Mouse (Mus musculus): ENCODE measurements around the gene Gm49510. TPM values are rescaled to one million over a fixed set of nuclear protein-coding genes. Genes with fewer than 3 reads are reported as not detected.

Gm49510 gene
- total and polyA plus RNA-seq, 3 experiments, result 1.4 to 8.2 TPM; not detected in 1

GRCm38 (mm10) chr15:78940325-78940724 lies 40.9 kb downstream of the Gm49510 start:
- H3K36me3 ChIP-seq (replicated peaks), result peaks cover 75% of the 10 kb centered on the region
- no peak for ATAC-seq (ENCODE audit: extremely low read depth, insufficient number of reproducible peaks, low FRiP score, poor library complexity, severe bottlenecking)

GRCm38 (mm10) chr15:78942663-78943062 lies 43.2 kb downstream of the Gm49510 start:
- DNase-seq (ENCODE audit: low spot score) (peak; percentile 68), ATAC-seq (ENCODE audit: extremely low read depth, insufficient number of reproducible peaks, low FRiP score, poor library complexity, severe bottlenecking) (peak; percentile 34; the same call in 1 of the 2 replicates)
- H3K4me1 ChIP-seq (ENCODE audit: insufficient read depth, low read depth, low read length), result peaks cover 18% of the 10 kb centered on the region
- H3K9me3 ChIP-seq (replicated peaks), result 0 out of 2 replicates have a peak, but pooled peaks cover 4% of the 10 kb centered on the region
- no peak overlapping the region for H3K4me3 ChIP-seq (ENCODE audit: low read depth, low read length)
- H3K27me3 ChIP-seq (ENCODE audit: insufficient read depth, low read length), result peaks cover 23% of the 10 kb centered on the region
- H3K36me3 ChIP-seq (replicated peaks), result peaks cover 57% of the 10 kb centered on the region
- TF ChIP-seq GATA2 (IDR thresholded peaks at IDR 0.05; ENCODE audit: borderline replicate concordance, low read depth, low read length) (no peak), CTCF (IDR thresholded peaks at IDR 0.05; ENCODE audit: low read depth, low read length) (peak; percentile 69)

More at GRCm38 (mm10) chr15:78940325-78940724, 40.9 kb downstream of the Gm49510 start:
- no peak overlapping the region for H3K4me3 ChIP-seq (ENCODE audit: low read depth, low read length)
- no peaks in the 10 kb centered on the region; the same call in 1 of the 2 replicates for H3K27me3 ChIP-seq (ENCODE audit: insufficient read depth, low read length)
- H3K4me1 ChIP-seq (ENCODE audit: insufficient read depth, low read depth, low read length), result peaks cover 40% of the 10 kb centered on the region
- TF ChIP-seq GATA2 (IDR thresholded peaks at IDR 0.05; ENCODE audit: borderline replicate concordance, low read depth, low read length) (no peak), POLR2AphosphoS5 (IDR thresholded peaks at IDR 0.05; ENCODE audit: insufficient replicate concordance, low read depth, low read length) (no peak), TAL1 (conservative IDR thresholded peaks at IDR 0.05; ENCODE audit: low read depth, low read length) (no peak), GATA1 (IDR thresholded peaks at IDR 0.05; ENCODE audit: borderline replicate concordance, low read length) (no peak), CTCF (IDR thresholded peaks at IDR 0.05; ENCODE audit: low read depth, low read length) (no peak)
- 0 out of 2 replicates have a peak, but pooled peaks cover 2% of the 10 kb centered on the region for H3K9me3 ChIP-seq (replicated peaks)
- no peak for DNase-seq (ENCODE audit: low spot score)

GRCm38 (mm10) chr15:78946232-78946631 lies 46.8 kb downstream of the Gm49510 start:
- peaks cover 13% of the 10 kb centered on the region for H3K4me1 ChIP-seq (ENCODE audit: insufficient read depth, low read depth, low read length)
- DNase-seq (ENCODE audit: low spot score) (no peak), ATAC-seq (ENCODE audit: extremely low read depth, insufficient number of reproducible peaks, low FRiP score, poor library complexity, severe bottlenecking) (no peak)
- no peak for TF ChIP-seq POLR2AphosphoS5 (IDR thresholded peaks at IDR 0.05; ENCODE audit: insufficient replicate concordance, low read depth, low read length)
- no peak for TF ChIP-seq GATA1 (IDR thresholded peaks at IDR 0.05; ENCODE audit: borderline replicate concordance, low read length)
- TF ChIP-seq CTCF (IDR thresholded peaks at IDR 0.05; ENCODE audit: low read depth, low read length), result no peak
- peaks cover 21% of the 10 kb centered on the region for H3K36me3 ChIP-seq (replicated peaks)
- H3K9me3 ChIP-seq (replicated peaks), result 0 out of 2 replicates have a peak, but pooled peaks cover 5% of the 10 kb centered on the region
- H3K4me3 ChIP-seq (ENCODE audit: low read depth, low read length), result no peak overlapping the region
- H3K27me3 ChIP-seq (ENCODE audit: insufficient read depth, low read length), result peaks cover 44% of the 10 kb centered on the region

GRCm38 (mm10) chr15:78947657-78948056 lies 48.2 kb downstream of the Gm49510 start, which contains the start of gene Triobp:
TSS of gene Triobp (plus strand) at chr15:78947724.
- ATAC-seq (ENCODE audit: extremely low read depth, insufficient number of reproducible peaks, low FRiP score, poor library complexity, severe bottlenecking) (no peak), DNase-seq (ENCODE audit: low spot score) (no peak)
- H3K4me3 ChIP-seq (ENCODE audit: low read depth, low read length), result no peak within 1 kb of the TSS
- 0 out of 2 replicates have a peak, but pooled peaks cover 5% of the 10 kb centered on the region for H3K9me3 ChIP-seq (replicated peaks)
- H3K36me3 ChIP-seq (replicated peaks), result peaks cover 7% of the 10 kb centered on the region
- no peak for TF ChIP-seq POLR2AphosphoS5 (IDR thresholded peaks at IDR 0.05; ENCODE audit: insufficient replicate concordance, low read depth, low read length)
- no peak for TF ChIP-seq TAL1 (conservative IDR thresholded peaks at IDR 0.05; ENCODE audit: low read depth, low read length)
- TF ChIP-seq CTCF (IDR thresholded peaks at IDR 0.05; ENCODE audit: low read depth, low read length), result no peak
- no peak for TF ChIP-seq GATA1 (IDR thresholded peaks at IDR 0.05; ENCODE audit: borderline replicate concordance, low read length)
- TF ChIP-seq GATA2 (IDR thresholded peaks at IDR 0.05; ENCODE audit: borderline replicate concordance, low read depth, low read length), result no peak
- peaks cover 56% of the 10 kb centered on the region for H3K27me3 ChIP-seq (ENCODE audit: insufficient read depth, low read length)
- peaks cover 10% of the 10 kb centered on the region for H3K4me1 ChIP-seq (ENCODE audit: insufficient read depth, low read depth, low read length)

- H3K9me3 ChIP-seq (replicated peaks), result 0 out of 2 replicates have a peak, but pooled peaks cover 5% of the 10 kb centered on the region
- no peak for TF ChIP-seq GATA2 (IDR thresholded peaks at IDR 0.05; ENCODE audit: borderline replicate concordance, low read depth, low read length)
- TF ChIP-seq GATA1 (IDR thresholded peaks at IDR 0.05; ENCODE audit: borderline replicate concordance, low read length), result no peak
- no peak for TF ChIP-seq POLR2AphosphoS5 (IDR thresholded peaks at IDR 0.05; ENCODE audit: insufficient replicate concordance, low read depth, low read length)
- TF ChIP-seq CTCF (IDR thresholded peaks at IDR 0.05; ENCODE audit: low read depth, low read length), result no peak
- TF ChIP-seq TAL1 (conservative IDR thresholded peaks at IDR 0.05; ENCODE audit: low read depth, low read length), result no peak
- no peak overlapping the region for H3K4me3 ChIP-seq (ENCODE audit: low read depth, low read length)
- H3K27me3 ChIP-seq (ENCODE audit: insufficient read depth, low read length), result peaks cover 59% of the 10 kb centered on the region
- H3K36me3 ChIP-seq (replicated peaks), result peaks cover 4% of the 10 kb centered on the region
- peaks cover 7% of the 10 kb centered on the region for H3K4me1 ChIP-seq (ENCODE audit: insufficient read depth, low read depth, low read length)
- DNase-seq (ENCODE audit: low spot score), result no peak
- ATAC-seq (ENCODE audit: extremely low read depth, insufficient number of reproducible peaks, low FRiP score, poor library complexity, severe bottlenecking), result no peak
Observed at GRCm38 (mm10) chr15:78948152-78948725, 48.8 kb downstream of the Gm49510 start.

- Histone ChIP-seq H3K9me3 (replicated peaks) (0 out of 2 replicates have a peak, but pooled peaks cover 5% of the 10 kb centered on the region), H3K4me1 (ENCODE audit: insufficient read depth, low read depth, low read length) (peaks cover 1% of the 10 kb centered on the region), H3K4me3 (ENCODE audit: low read depth, low read length) (no peak overlapping the region), H3K27me3 (ENCODE audit: insufficient read depth, low read length) (peaks cover 63% of the 10 kb centered on the region), H3K36me3 (replicated peaks) (no peaks in the 10 kb centered on the region)
- ATAC-seq (ENCODE audit: extremely low read depth, insufficient number of reproducible peaks, low FRiP score, poor library complexity, severe bottlenecking), result no peak
- TF ChIP-seq GATA1 (IDR thresholded peaks at IDR 0.05; ENCODE audit: borderline replicate concordance, low read length) (no peak), TAL1 (conservative IDR thresholded peaks at IDR 0.05; ENCODE audit: low read depth, low read length) (no peak), POLR2AphosphoS5 (IDR thresholded peaks at IDR 0.05; ENCODE audit: insufficient replicate concordance, low read depth, low read length) (no peak), CTCF (IDR thresholded peaks at IDR 0.05; ENCODE audit: low read depth, low read length) (no peak), GATA2 (IDR thresholded peaks at IDR 0.05; ENCODE audit: borderline replicate concordance, low read depth, low read length) (no peak)
- no peak for DNase-seq (ENCODE audit: low spot score)
Observed at GRCm38 (mm10) chr15:78948883-78949282, 49.4 kb downstream of the Gm49510 start.

Data from G1E (cell line).